Mouse (Mus musculus): Measurements from ENCODE around the gene Uqcc2.

DNA sequence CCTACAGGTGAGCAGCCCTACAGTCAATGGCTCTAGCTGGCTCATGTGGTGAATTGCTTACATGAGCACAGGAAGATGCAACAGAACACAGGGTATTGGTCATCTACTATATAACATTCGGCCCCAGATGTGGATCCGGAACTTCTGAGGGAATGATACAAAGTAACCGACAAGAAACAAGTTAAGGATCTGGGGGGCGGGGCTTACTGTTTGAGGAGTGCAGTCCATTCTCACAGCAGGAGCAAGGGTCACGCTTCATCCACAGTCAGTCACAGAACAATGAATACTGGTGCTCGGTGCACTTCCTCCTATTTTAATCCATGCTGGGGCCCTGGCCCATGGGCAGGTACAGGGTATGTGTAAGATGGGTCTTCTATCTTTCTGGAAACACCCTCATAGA, 25.8 kb downstream of the Uqcc2 start:
- TF ChIP-seq CTCF (IDR thresholded peaks at IDR 0.05; ENCODE audit: borderline replicate concordance, extremely low read depth, insufficient read depth, insufficient read length) (no peak), POLR2A (IDR thresholded peaks at IDR 0.05; ENCODE audit: borderline replicate concordance, extremely low read depth, insufficient read depth, insufficient read length, poor library complexity, severe bottlenecking) (no peak)
